Mouse (Mus musculus): Measurements from ENCODE around the gene Sema4d.

GRCm38 (mm10) chr13:51805634-51806033 lies 12.1 kb upstream of the Sema4d start:
- no peak for TF ChIP-seq HCFC1 (IDR thresholded peaks at IDR 0.05; ENCODE audit: low read depth, low read length)
- no peak for TF ChIP-seq CTCF (conservative IDR thresholded peaks at IDR 0.05 in 1 of 2, IDR thresholded peaks at IDR 0.05 in 1 of 2; ENCODE audit: low read depth in 2 of 2, low read length in 2 of 2)
- no peak for TF ChIP-seq USF1 (IDR thresholded peaks at IDR 0.05; ENCODE audit: low read depth, low read length)
- no peak for TF ChIP-seq NELFE (IDR thresholded peaks at IDR 0.05; ENCODE audit: low read depth, low read length)

All from CH12.LX (cell line).